ENCODE assay signal across 11 mouse cellular contexts in genomic region chr4:119854307-119855144, GRCm38 (mm10).
DNase-seq lines count a peak whose midpoint lies in the region; ATAC-seq and TF ChIP-seq lines count a peak whose summit lies in the region.
"Had no signal": no experiment of that assay in that cellular context is flagged by ENCODE, and none has a peak within 500 bp of the region (broad histone marks: within the 10 kb centered on the region; RNA-seq: fewer than 3 reads in every experiment).

No protein-coding gene starts in this region.

- H3K4me2 ChIP-seq in heart, postnatal 0 days (ENCODE audit: low read depth, low read length): no peak overlapping the region
- no peak overlapping the region for H3K4me2 ChIP-seq in lung, embryonic 16.5 days (ENCODE audit: low read depth, low read length)
- no peak overlapping the region for H3K4me2 ChIP-seq in embryonic facial prominence, embryonic 13.5 days

- H3K4me1 ChIP-seq in heart, postnatal 0 days (ENCODE audit: control insufficient read depth, insufficient read depth): no peaks in the 10 kb centered on the region; the same call in 1 of the 2 replicates
- H3K4me1 ChIP-seq in lung, embryonic 16.5 days (replicated peaks; ENCODE audit: control insufficient read depth, insufficient read depth, low read length): peaks cover 10% of the 10 kb centered on the region
- H3K4me1 ChIP-seq in embryonic facial prominence, embryonic 13.5 days: peaks cover 20% of the 10 kb centered on the region

- H3K9me3 ChIP-seq in heart, postnatal 0 days (replicated peaks; ENCODE audit: control insufficient read depth, low read length): no peaks in the 10 kb centered on the region
- no peaks in the 10 kb centered on the region for H3K9me3 ChIP-seq in lung, embryonic 16.5 days (ENCODE audit: control insufficient read depth, low read length)
- H3K9me3 ChIP-seq in embryonic facial prominence, embryonic 13.5 days: no peaks in the 10 kb centered on the region

- TF ChIP-seq CTCF in heart, postnatal 0 days (IDR thresholded peaks at IDR 0.05; ENCODE audit: low read depth): peak; percentile 28

- no peak; the same call in 1 of the 2 replicates for ATAC-seq in heart, postnatal 0 days (ENCODE audit: insufficient read depth, low read depth)
- peak; percentile 76 for ATAC-seq in lung, embryonic 16.5 days (ENCODE audit: low read depth)
- 0 out of 2 replicates have a peak, but pooled peaks have one; percentile 60 for ATAC-seq in embryonic facial prominence, embryonic 13.5 days (ENCODE audit: insufficient number of reproducible peaks, insufficient read depth, low FRiP score, low TSS enrichment, low read depth)

- no peak overlapping the region for H3K27ac ChIP-seq in heart, postnatal 0 days (ENCODE audit: low read depth)
- H3K27ac ChIP-seq in lung, embryonic 16.5 days (ENCODE audit: low read length): no peak overlapping the region
- peak overlapping the region; percentile 44; the same call in 1 of the 2 replicates for H3K27ac ChIP-seq in embryonic facial prominence, embryonic 13.5 days

- TF ChIP-seq EP300 in heart, postnatal 0 days (IDR thresholded peaks at IDR 0.05; ENCODE audit: low read depth): no peak

- no peak for DNase-seq in heart, postnatal 0 days (ENCODE audit: low spot score)
- DNase-seq in heart, adult 9 months (ENCODE audit: low spot score in 2 of 2): no peak
- no peak for DNase-seq in lung, adult 18-20 months
- peak; percentile 26 for DNase-seq in retina, embryonic 14.5 days (ENCODE audit: low spot score)
- DNase-seq in cerebellum, postnatal 25 days: no peak
- DNase-seq: adrenal gland, adult 8-10 months; kidney, adult 18-20 months; right cerebral cortex, adult 18-20 months; thymus, postnatal 4 days had no signal

- 74% methylated on average over 9 of the region's 9 CpGs for WGBS in heart, postnatal 0 days
- WGBS in lung, embryonic 16.5 days: 67% methylated on average over 9 of the region's 9 CpGs
- 51% methylated on average over 9 of the region's 9 CpGs for whole genome bisulfite sequencing in embryonic facial prominence, embryonic 13.5 days

- H3K27me3 ChIP-seq in heart, postnatal 0 days (ENCODE audit: control insufficient read depth, insufficient read depth, low read length): no peaks in the 10 kb centered on the region
- no peaks in the 10 kb centered on the region for H3K27me3 ChIP-seq in lung, embryonic 16.5 days (ENCODE audit: control insufficient read depth, insufficient read depth, low read depth, low read length)
- no peaks in the 10 kb centered on the region for H3K27me3 ChIP-seq in embryonic facial prominence, embryonic 13.5 days

- no peak overlapping the region for H3K4me3 ChIP-seq in heart, postnatal 0 days (ENCODE audit: low read depth, low read length)
- H3K4me3 ChIP-seq in lung, embryonic 16.5 days (ENCODE audit: low read length): no peak overlapping the region
- H3K4me3 ChIP-seq in embryonic facial prominence, embryonic 13.5 days: no peak overlapping the region

- H3K36me3 ChIP-seq in heart, postnatal 0 days (replicated peaks; ENCODE audit: control insufficient read depth, insufficient read depth, low read length): no peaks in the 10 kb centered on the region
- no peaks in the 10 kb centered on the region for H3K36me3 ChIP-seq in lung, embryonic 16.5 days (ENCODE audit: control insufficient read depth, insufficient read depth, low read length)
- no peaks in the 10 kb centered on the region for H3K36me3 ChIP-seq in embryonic facial prominence, embryonic 13.5 days

- no peak overlapping the region for H3K9ac ChIP-seq in heart, postnatal 0 days (replicated peaks; ENCODE audit: low read depth, low read length)
- H3K9ac ChIP-seq in lung, embryonic 16.5 days (ENCODE audit: low read length): no peak overlapping the region
- H3K9ac ChIP-seq in embryonic facial prominence, embryonic 13.5 days: no peak overlapping the region
